Mouse (Mus musculus) thymus, adult 18-20 months (tissue): ENCODE results near the gene Cyb5r1.
"Not testable (repeated sequence)": the region's sequence is repeated elsewhere in the genome, so short reads cannot be mapped to it uniquely, and the experiment has no call there.

Experiments
- DNase-seq, 2 experiments: peaks; one replicate each; pipeline ENCODE4 v3.0.0; 2022; ENCODE audit warnings: mixed read lengths in 2 of 2

Cyb5r1 gene

DNA sequence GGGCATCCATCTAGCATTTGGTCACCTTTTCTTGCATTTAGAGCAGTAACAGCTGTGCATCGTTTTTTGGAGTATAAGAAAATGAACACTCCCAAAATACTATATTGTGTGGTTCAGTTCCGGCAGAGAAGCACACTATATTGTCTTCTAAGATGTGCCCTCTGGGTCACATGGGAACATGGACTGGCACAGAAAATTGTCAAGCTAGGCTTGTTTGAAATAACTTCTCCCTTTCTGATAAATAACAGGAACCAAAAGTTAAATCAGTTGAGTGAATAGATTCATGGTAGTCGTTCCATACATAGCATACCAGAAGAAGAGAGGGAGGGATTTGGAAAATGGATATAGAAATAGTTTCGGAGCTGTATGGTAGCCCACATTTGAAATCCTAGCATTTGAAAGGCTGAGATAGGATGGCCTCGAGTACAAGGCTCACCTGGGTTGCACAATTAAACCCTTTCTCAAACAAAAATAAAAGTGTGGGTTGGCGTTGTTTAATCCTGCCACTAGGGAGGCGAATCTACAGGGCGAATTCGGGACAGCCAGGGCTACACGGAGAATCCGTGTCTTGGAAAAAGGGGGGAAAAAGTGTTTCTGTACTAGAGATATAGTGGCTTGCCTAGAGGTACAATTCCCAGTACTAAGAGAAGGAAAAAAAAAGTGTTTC, 9.3 kb downstream of the Cyb5r1 start:
- DNase-seq: no peak

DNA sequence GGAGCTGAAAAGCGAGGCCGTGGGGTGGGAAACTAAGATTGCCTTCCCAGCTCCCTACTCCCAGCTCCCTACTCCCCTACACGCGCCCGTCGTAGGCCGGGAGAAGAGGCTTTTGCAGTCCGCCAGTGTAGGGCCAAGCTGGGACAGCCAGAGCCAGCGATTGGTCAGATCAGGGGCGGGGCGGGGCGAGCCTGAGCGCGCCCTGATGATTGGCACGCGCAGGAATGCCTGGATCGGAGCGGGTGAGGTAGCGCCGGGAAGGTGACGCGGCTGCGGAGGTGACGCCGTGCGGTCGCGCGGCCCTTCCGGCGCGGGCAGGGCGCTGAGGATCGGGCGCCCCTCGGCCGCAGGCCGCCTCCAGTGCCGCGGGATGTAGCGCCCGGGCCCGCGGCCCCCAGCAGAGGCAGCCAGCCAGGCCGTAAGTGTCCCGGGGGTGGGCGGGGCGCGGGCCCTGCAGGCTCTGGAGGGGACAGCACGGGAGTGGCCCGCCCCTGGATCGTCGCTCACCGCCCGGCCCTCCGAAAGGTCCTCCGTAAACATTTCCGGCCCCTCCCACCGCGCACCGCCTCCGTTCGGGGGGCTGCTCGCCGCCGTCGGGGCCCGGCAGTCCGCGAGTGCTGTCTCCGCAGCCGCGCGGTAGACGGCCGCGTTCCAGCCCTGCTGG, 9.9 kb downstream of the Cyb5r1 start, which contains the start of gene Adipor1:
TSS of gene Adipor1 (plus strand) at position 211 of the 664 bp plus-strand sequence.
- DNase-seq: peak; percentile 93 to 94

DNA sequence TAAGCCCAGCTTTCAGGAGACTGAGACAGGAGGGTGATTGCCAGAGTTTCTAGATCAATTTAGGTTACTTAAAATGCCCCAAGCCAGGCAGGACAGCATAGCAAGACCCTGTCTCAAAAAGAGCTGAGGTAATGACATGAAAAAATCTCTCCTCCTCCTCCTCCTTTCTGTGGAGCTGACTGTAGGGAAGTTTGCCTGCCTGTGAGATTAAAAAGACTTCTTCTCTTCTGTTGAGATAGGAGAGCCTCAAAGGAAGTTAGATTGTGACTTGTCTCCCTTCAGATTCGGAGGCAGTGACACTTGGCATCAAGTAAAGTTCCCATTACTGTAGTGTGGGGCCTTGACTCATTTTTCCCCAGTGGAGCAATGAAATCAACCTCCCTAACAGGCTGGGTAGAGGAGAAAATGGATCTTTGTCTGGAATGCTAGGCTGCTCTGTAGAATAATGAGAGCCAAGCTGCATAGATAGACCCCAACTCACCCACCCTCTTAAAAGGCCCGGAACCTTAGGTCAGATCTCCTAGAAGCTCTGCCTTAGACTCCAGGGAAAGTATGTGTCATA, 13.1 kb downstream of the Cyb5r1 start:
- no peak for DNase-seq

DNA sequence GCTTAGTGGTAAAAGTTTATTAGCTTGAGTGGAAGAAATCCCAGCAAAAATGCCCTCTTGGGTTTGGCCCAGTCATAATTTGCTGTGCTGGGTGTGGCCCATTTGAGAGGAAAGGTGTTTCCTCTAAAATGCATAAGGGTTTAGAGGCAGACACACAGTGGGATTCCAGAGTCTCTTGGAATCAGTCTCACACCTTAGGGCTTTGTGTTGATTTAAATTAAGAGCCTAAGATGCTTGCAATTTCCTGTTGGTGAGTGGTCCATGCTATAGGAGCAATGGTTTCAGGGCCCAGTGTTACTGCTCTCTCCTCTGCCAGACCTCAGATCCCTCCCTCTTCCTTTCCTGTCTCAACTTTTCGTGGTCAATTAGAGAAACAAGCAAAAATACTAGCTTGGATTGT, 13.8 kb downstream of the Cyb5r1 start:
- DNase-seq: no peak

DNA sequence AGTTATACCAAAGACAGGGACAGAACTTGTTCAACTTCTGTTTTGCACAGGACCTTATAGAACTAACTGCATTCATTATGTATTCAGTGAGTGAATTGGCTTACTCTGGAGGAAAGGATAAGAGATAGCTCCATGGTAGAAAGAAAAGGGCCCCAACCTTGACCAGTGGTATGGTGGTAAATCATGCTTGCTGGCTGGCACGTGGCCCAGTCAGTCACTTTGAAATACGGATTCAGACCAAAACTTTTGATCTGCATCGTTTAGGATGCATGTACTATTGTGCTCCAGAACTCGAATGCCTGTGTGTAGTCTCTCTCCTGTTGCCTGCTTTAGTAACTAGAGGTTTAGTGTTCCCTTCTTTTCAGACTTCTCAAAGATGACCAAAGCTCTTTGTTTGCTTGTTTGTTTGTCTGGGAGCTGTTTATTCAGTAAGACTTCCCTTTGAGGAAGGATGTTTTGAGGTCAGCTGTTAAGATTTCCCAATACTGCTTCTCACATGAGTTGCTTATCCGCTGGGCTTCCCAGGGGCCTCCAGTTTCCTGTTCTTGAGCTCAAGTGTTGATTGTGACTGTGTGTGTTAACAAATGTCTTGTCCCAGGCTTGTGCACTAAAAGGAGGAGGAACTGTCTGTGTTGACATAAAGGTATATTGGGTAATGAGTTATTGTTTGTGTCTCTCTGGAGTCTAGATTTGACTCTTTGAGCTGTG, 14.5 kb downstream of the Cyb5r1 start:
- DNase-seq: no peak

DNA sequence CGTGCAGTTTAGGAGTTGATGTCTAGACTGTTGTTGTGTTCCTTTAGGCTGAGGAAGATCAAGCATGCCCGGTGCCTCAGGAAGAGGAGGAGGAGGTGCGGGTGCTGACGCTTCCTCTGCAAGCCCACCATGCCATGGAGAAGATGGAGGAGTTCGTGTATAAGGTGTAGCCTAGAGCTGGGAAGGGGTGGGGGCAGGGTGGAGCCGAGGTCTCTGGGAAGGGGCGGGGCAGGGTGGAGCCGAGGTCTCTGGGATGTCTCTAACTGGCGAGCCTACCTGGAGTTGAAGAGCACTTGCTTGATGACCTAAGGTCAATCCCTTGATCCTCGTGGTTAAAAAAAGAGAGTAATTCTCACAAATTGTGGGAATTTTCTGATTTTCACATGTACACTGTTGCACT, 18.6 kb downstream of the Cyb5r1 start:
- DNase-seq: no peak

DNA sequence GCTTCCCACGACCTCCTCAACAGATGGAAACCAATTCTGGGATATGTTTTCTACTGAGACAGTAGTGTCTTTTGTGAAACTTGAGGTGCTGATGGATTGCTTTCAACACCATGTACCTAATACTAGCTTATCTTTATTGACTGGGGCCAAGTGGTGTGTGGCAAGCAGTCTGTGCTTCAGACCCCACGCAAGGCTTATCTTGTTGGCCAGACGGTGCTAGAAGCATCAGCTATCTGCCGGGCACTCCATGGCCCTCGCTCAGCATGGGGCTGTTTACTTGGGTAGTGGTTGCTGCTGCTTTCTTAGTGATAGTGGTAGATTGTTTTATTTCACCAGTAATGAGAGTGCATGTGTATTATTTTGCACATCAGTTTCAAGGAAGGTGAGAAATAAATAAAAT, 20.9 kb downstream of the Cyb5r1 start:
- DNase-seq: no peak

DNA sequence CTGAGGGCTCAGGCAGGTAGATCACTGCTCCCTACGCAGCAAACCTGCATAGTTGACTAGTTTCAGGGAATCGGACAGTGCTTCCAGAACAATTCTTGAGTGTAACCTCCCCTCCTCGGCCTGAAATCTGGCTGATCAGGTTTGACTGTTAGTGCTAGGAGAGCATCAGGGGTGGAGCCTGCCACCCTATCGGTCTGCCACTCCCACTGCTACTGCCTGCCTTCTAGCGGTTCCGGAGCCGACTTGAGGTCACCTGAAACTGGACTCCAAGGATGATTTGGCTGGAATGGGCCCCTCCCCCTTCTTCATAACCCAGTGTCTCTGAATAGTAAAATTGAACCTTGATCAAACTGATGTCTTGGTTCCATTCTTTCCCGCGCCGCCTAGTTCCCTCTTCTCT, 27.6 kb downstream of the Cyb5r1 start:
- no peak for DNase-seq

DNA sequence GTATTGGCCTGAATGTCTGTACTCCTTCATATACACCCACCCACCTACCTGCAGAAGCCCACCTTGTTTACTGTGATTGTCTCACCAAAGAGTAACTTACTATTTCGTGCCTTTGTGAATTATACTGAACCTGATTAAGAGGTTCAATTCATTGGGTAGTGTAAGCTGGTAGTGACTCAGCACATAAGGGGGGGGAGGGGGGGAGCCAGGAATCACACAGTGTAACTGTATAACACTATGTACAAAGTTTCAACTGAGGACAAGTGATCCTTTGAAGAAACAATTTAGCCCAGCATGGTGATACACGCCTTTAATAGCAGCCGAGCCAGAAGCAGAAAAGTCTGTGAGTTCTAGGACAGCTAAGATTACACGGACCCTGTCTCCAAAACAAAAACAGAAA, 28.1 kb downstream of the Cyb5r1 start:
- DNase-seq: no peak

DNA sequence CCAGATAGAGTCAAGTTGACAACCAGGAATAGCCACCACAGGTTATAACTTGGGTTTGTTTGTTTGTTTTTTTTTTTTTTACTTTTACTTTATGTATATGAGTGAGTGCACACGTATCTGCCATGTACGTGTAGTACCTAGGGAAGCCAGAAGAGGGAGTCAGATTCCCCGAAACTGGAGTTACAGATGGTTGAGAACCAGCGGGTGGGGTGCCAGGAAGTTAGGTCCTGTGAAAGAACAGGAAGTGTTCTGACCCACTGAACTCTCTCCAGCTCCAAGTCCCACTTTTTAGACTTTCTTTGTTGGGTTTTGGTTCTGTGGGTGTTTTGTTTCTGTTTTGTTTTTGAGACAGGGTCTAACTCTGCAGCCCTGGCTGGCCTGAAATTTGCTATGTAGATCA, 30.1 kb downstream of the Cyb5r1 start:
- DNase-seq: no peak

DNA sequence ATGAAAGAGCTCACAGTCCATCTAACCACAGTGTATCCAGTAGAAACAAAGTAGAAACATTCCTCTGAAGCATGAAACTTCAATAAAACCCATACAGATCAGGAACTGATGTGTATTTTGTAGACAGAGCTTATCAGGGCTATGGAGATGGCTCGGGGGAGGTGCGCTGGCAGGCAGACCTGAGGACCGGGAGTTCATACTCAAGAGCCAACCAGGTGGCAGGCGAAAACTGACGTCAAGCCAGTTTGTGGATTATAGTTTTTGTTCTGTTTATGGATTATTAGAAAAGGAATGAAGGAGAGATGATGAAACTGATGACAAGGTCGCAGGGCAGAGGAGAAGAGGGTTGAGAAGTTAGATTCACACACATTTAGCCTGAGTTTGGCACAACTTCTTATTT, 35.1 kb downstream of the Cyb5r1 start:
- no peak for DNase-seq

DNA sequence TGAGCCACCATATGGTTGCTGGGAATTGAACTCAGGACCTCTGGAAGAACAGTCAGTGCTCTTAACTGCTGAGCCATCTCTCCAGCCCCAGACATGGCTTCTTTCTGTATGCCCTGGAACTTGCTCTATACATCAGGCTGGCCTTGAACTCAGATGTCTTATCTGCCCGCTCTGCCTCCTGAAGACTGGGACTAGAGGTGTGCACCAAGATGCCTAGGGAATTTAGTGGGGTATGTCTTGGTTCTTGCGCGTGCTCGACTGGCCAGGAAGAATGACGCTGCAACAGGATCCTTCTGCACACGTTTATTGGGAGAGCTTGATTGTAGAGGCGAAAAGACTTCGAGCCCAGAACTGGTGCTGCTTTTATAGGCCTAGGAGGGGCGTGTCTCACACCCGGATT, 36.4 kb downstream of the Cyb5r1 start:
- DNase-seq: not testable (repeated sequence)

DNA sequence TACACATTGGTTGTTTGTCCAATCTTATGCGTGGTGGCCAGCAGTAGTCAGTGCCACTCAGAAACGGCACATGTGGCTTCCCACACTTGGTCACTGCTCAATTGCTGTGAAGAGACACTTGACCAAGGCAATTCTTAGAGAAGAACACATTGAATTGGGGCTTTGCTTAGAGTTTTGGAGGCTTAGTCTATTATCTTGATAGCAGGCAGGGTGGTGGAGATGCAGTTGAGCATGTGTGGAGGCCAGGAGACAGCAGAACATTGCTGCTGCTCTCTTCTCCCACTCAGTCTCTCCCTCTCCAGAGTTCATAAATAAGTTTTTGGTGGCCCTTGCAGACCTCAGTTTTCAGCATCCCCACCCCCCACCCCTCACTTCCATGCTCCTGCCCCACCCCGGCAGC, 37.0 kb downstream of the Cyb5r1 start:
- no peak for DNase-seq

DNA sequence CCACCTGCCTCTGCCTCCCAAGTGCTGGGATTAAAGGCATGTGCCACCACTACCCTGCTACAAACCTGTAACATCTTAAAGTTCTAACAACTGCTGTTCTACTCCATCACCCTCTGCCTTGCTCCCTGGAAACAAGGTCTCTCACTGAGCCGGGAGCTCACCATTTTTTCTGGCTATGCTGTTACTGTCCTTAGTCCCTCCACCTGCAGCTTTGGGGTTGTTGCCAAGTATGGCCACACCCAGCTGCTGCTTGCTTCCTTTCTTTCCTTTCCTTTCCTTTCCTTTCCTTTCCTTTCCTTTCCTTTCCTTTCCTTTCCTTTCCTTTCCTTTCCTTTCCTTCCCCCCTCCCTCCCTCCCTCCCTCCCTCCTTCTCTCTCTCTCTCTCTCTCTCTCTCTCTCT, 37.9 kb downstream of the Cyb5r1 start:
- not testable (repeated sequence) for DNase-seq

DNA sequence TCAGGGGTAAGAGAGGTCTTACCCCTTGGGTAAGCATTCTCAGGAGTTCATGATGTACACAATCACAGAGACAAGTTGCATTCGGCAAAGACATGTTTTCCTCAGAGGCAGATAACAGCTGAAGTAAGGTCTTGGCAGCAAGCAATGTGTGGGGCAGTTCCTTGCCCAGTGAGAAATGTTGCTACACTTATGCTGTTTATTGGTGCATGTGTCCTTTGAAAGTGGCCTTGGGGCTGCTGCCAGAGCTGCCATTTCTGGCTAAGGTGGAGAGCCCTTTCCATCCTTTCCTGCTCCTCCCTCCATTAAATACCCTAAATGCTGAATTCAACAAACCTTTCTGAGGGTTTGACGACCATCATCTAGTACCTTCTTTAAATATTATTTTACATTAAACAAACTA, 40.1 kb downstream of the Cyb5r1 start:
- DNase-seq: no peak

DNA sequence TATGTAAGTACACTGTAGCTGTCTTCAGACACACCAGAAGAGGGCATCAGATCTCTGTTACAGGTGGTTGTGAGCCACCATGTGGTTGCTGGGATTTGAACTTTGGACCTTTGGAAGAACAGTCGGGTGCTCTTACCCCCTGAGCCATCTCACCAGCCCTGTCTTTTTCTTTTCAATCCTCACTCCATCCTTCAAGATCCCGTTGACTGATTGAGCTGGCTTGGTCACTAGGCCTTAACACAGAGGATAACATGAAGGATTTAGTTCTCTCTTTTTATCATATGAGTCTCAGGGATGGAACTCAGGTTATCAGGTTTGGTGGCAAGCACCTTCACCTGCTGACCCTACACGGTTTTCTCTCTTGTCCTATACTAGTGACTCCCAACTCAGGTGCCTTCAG, 43.2 kb downstream of the Cyb5r1 start:
- not testable (repeated sequence) for DNase-seq

DNA sequence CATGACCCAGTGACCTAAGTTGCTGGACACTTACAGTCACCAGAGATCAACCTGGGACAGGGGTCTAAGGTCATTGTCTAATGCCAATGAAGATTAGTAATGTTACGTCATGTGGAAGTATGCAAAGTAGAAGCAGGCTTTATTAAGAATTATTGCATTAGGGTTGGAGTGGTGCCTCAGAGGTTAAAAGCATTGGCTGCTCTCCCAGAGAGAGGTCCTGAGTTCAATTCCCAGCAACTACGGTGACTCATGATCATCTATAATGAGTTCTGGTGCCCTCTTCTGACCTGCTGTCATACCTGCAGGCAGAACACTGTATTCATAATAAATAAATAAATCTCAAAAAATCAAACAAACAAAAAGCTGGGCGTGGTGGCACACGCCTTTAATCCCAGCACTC, 44.8 kb downstream of the Cyb5r1 start:
- no peak for DNase-seq

DNA sequence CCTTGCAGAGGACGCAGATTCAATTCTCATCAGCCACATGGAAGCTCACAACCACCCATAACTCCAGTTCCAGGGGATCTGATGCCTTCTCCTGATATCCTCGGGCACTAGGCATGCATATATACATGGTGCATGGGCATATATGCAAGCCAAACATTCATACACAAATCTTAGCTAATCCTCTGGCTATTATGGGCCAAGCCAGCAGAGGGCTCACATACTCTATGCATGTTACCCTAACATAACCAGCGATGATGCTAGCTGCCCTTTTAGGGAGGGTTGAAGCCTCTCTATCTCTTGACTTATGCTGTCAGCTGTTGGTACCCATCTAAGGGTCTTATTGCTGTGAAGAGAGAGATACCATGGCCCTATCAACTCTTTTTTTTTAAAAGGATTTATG, 45.6 kb downstream of the Cyb5r1 start:
- DNase-seq: peak in 1 of 2 experiments; percentile 17

DNA sequence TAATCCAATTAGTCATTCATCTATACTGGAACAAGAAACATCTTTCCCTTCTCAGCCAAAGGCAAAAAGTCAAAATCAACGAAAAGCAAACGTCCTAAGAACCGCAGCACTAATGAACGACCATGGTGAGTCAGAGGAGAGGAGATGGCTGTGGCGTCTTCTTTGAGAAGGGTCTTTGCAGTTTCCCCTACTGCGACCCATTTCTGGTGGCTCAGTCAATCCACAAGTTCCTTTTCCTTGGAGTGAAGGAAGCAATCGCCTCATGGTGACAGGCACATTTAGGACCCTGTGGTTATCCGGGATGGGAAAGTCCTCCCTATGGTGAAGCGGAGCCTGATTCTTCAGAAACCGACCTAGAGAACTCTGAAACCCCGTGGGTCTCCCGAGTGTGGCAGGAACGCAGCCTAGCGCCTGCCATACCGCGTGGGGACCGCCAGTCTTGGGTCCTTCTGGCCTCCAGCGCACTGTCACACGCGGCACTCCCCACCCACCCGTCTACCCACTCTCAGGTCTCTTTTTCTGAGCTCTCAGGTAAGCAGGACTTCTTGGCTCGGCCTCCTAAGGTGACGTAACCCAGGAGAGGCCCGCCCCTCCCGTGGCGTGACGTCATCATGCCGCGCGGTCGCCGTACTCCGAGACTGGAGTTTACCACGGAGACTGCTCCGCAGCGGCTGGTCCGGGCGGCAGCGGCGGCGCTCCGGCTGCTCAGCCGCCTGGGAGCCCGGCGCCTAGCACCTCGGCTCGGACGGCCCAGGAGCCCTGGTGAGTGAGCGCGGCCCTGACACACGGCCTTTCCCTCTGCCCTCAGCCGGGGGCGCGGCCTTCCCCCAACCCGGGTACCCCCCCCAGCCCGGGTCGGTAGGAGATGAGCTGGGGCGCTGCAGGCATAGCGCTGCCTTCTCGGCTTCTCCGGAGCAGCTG, 49.8 kb downstream of the Cyb5r1 start, which contains the start of gene Klhl12:
TSS of gene Klhl12 (plus strand) at position 628 of the 921 bp plus-strand sequence.
- DNase-seq: peak; percentile 91 to 93

DNA sequence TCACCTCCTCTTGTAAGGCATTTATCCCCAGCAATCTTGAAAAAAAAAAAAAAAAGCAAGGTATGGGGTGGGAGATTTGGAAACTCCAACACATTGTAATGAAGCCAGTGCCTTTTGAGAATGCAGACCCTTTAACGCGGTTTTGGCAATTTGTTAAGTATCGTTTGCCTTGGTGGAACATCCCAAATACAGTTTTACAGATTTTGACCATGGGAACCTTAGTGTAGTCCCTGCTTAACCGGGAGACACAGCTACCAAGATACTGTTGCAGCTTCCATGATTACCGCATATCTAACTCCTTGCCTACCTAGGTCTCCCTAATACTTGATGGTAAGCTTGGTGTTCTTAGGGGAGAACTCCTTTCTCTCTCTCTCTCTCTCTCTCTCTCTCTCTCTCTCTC, 50.7 kb downstream of the Cyb5r1 start:
- no peak for DNase-seq

DNA sequence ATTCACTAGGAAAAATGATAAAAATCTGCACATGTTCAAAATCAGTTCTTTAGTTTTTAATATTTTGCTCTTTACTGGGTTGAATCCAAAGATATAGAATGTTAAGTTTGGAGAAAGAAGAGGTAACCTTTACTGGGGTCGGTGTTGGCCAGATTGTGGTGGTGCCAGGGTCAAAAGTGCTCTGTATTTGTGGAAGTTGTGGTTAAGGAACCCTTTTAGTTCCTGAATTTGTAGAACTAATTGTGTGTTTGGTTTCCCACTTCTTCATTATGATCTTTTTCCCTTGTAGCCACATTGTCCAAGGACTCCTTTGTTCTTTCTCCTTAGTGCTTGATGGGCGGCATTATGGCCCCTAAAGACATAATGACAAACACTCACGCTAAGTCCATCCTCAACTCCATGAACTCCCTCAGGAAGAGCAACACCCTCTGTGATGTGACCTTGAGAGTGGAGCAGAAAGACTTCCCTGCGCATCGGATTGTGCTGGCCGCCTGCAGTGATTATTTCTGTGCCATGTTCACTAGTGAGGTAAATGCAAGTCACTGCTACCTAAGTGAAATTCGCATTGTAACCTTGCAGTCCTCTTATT, 52.9 kb downstream of the Cyb5r1 start:
- DNase-seq: no peak
